Mouse (Mus musculus) neural tube, embryonic 11.5 days (tissue): ENCODE measurements around the gene Rmdn2. TPM values are rescaled to one million over a fixed set of nuclear protein-coding genes. Genes with fewer than 3 reads are reported as not detected.

Source experiments
- ATAC-seq: fragments of 200-750 bp; cut with Nextera tagmentation; 2 replicates; pipeline ENCODE4 v1.8.0; 2017; ENCODE audit warnings: moderate number of reproducible peaks, mild to moderate bottlenecking, moderate TSS enrichment, moderate library complexity; ENCODE audit not compliant: insufficient read depth, low FRiP score, low TSS enrichment
- DNase-seq: peaks from one replicate; pipeline ENCODE4 v3.0.0-alpha.2; 2015; ENCODE audit warnings: low spot score
- H3K27ac ChIP-seq: fragments of 300-500 bp; sonication (generic); 2 replicates; pipeline ENCODE4 v1.5.1; 2014; ENCODE audit warnings: low read depth, mild to moderate bottlenecking, low read length
- H3K27me3 ChIP-seq: fragments of 300-500 bp; sonication (generic); 2 replicates; pipeline ENCODE4 v1.6.1; 2014; ENCODE audit warnings: mild to moderate bottlenecking, low read length, mixed read lengths; ENCODE audit not compliant: control insufficient read depth, insufficient read depth
- H3K36me3 ChIP-seq: fragments of 300-500 bp; sonication (generic); 2 replicates; pipeline ENCODE4 v1.6.1; 2014; ENCODE audit warnings: mild to moderate bottlenecking, low read length, moderate library complexity, mixed read lengths; ENCODE audit not compliant: control insufficient read depth, insufficient read depth
- H3K4me1 ChIP-seq: fragments of 300-500 bp; sonication (generic); 2 replicates; pipeline ENCODE4 v1.6.1; 2014; ENCODE audit warnings: low read length, mixed read lengths; ENCODE audit not compliant: control insufficient read depth, insufficient read depth
- H3K4me2 ChIP-seq: fragments of 300-500 bp; sonication (generic); 2 replicates; pipeline ENCODE4 v1.6.1; 2014; ENCODE audit warnings: low read depth, mild to moderate bottlenecking, moderate library complexity
- H3K4me3 ChIP-seq: fragments of 300-500 bp; sonication (generic); 2 replicates; pipeline ENCODE4 v1.5.1; 2014; ENCODE audit warnings: low read depth, low read length
- H3K9ac ChIP-seq: fragments of 300-500 bp; sonication (generic); 2 replicates; pipeline ENCODE4 v1.6.1; 2014; ENCODE audit warnings: mild to moderate bottlenecking, low read length
- H3K9me3 ChIP-seq: fragments of 300-500 bp; sonication (generic); 2 replicates; pipeline ENCODE4 v1.6.1; 2016; ENCODE audit warnings: low read length; ENCODE audit not compliant: control insufficient read depth
- WGBS: fragments of 180-500 bp; shearing (Covaris S2); extraction: QIAGEN DNeasy Blood & Tissue Kit; methylation state at CpG from one replicate; pipeline ENCODE4 v1.1.7; 2014; 5-methylcytosine and 5-hydroxymethylcytosine counted together
- polyA plus RNA-seq: library from polyadenylated mRNA; unstranded; fragments of >200 nt; fragmentation: Nextera tagmentation; extraction: Ambion mirVana; gene quantifications from 2 replicates; pipeline ENCODE4 v1.2.1, GENCODE M21; 2014

Gene Rmdn2
- polyA plus RNA-seq, 1 experiment from 2014 or later, result 5.8 TPM

DNA sequence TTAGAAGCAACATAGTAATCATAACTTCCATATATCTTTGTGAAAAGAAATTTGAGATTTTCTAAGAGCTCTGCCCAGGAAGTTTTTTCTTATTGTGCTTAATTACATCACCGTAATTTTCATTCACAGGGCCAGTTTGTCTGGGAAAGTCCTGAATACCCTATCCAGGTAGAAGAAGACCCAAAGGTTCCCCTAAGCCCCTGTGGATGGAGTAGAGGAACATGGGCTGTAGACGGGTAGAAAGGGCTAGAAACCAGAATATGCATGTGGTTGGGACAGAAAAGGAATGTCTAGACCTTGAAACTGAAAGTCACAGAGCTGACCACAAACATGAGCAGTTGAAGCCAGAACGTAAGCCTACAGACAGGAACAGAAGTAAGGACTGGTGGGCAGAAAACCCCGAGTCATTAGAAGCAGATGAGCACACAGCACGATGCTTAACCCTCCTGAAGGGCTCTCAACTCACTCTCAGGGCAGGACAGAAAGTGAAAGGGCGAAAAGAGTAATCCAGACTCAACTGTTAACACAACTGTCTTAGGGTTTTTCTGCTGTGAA is 27.3 kb upstream of the Rmdn2 start:
- DNase-seq, result no peak
- Histone ChIP-seq H3K4me3 (no peak overlapping the region), H3K36me3 (no peaks in the 10 kb centered on the region), H3K27me3 (no peaks in the 10 kb centered on the region), H3K27ac (no peak overlapping the region), H3K9me3 (no peaks in the 10 kb centered on the region), H3K9ac (no peak overlapping the region), H3K4me1 (no peaks in the 10 kb centered on the region), H3K4me2 (no peak overlapping the region)
- 92% methylated on average over 6 of the region's 6 CpGs for WGBS
- ATAC-seq, result no peak

DNA sequence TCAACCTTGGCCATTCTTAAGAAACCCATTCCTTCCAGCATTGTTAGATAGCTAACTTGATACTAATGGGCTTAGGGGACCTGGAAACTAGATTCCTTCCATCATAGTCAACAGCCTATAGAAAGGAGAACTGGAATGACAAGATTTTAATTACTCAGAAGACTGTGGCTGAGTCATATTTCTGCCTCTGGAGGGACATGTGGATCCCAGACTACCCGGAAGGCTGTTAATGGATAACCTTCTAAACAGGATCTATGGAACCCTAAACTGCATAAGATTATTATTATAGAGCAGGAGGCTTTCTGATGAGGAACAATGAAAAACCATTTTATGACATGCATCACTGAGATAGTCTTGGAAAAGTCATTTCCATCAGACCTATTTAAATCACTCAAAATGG is 21.8 kb upstream of the Rmdn2 start:
- Histone ChIP-seq H3K9ac (no peak overlapping the region), H3K27me3 (no peaks in the 10 kb centered on the region), H3K27ac (no peak overlapping the region), H3K4me1 (no peaks in the 10 kb centered on the region), H3K4me3 (no peak overlapping the region), H3K36me3 (no peaks in the 10 kb centered on the region), H3K9me3 (no peaks in the 10 kb centered on the region), H3K4me2 (no peak overlapping the region)
- DNase-seq (no peak), ATAC-seq (no peak)
- WGBS, result 85% methylated on average over 1 of the region's 1 CpGs

DNA sequence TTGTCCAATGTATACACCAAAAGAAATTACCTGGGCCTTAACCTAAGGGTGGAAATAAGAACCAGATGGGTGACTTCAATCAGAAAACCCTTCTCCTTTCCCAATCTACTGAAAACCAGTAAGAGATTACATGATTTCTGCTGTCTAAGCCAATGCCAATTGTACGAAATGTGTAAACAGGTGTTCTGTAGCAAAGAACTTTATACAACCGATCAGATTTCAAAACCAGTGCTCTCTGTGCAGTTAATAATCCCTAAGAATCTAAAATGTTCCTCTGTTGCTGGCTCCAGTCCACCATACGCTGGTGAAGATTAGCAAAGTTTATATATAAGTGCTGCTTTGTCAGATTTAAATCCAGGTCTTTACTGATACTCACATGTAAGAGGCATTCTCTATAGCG is 15.7 kb upstream of the Rmdn2 start:
- Histone ChIP-seq H3K27me3 (no peaks in the 10 kb centered on the region), H3K4me1 (no peaks in the 10 kb centered on the region), H3K9ac (no peak overlapping the region), H3K27ac (no peak overlapping the region), H3K4me2 (no peak overlapping the region), H3K4me3 (no peak overlapping the region), H3K9me3 (no peaks in the 10 kb centered on the region), H3K36me3 (no peaks in the 10 kb centered on the region)
- WGBS, result 81% methylated on average over 4 of the region's 4 CpGs
- no peak for ATAC-seq
- DNase-seq, result no peak

DNA sequence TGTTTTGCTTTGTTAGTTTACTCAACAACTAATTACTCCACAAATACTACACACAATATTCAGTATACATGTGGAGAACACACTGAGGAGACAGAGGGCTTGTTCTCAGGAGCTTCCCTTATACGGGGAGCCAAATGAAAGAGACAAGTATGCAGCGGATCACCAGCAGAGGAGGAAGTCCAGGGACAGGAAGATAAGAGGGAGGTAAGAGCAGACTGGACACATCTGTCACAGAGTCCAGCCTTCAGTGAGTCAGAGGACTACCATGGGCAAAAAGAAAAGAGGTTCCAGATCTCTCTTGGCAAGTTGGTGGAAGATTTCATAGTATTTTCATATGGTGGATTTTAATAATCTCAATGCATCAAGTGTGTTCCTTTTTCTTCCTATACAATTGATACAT is 13.5 kb upstream of the Rmdn2 start:
- no peak overlapping the region for H3K9ac ChIP-seq
- no peaks in the 10 kb centered on the region for H3K27me3 ChIP-seq
- no peak overlapping the region for H3K27ac ChIP-seq
- no peaks in the 10 kb centered on the region for H3K36me3 ChIP-seq
- no peaks in the 10 kb centered on the region for H3K4me1 ChIP-seq
- no peak overlapping the region for H3K4me2 ChIP-seq
- DNase-seq, result no peak
- no peaks in the 10 kb centered on the region for H3K9me3 ChIP-seq
- H3K4me3 ChIP-seq, result no peak overlapping the region
- no peak for ATAC-seq
- 62% methylated on average over 2 of the region's 2 CpGs for WGBS

DNA sequence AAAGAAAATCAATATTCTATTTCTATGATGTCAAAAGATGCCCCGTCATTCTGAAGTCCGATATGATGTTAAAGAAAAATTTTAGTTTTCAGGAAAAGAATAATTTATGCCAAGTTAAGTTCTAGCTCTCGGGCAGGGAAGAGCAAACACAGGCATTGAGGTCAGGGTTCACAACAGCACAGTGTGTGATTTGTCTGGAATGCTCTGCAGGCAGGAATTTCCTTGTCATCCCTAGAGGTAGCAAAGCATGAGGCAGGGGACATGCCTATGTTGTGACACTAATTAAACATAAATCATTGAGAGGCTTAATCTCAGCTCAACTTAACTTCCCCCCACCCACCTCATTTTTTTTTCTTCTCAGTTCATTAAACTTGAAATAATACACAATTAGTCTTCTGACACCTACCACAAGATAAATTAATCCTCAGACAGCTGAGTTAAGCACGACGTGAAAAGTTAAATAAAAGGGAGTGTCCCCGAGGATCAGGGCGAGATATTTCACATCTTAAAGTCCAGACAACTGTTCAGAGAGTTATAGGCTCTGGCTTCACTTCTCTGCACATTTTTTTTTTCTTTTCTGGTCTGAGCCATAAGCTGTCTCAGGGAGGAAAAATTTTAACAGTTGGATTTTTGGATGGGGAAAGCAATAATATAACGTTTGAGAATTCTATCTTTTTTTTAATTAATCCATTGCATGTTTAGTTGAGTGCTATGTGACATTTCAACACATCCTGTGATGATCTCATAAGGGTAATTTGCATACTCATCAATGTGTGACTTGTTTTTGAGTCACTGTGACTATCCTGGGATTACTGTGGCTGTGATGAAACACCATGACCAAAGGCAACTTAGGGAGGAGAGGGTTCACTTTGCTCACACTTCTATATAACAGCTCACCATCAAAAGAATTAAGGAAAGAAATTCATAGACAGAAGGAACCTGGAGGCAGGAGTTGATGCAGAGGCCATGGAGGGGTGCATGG is 12.8 kb upstream of the Rmdn2 start:
- no peak overlapping the region for H3K9ac ChIP-seq
- no peaks in the 10 kb centered on the region for H3K4me1 ChIP-seq
- ATAC-seq, result peak; percentile 69
- no peaks in the 10 kb centered on the region for H3K9me3 ChIP-seq
- no peak overlapping the region for H3K4me3 ChIP-seq
- WGBS, result 36% methylated on average over 8 of the region's 8 CpGs
- no peak overlapping the region for H3K4me2 ChIP-seq
- no peak overlapping the region for H3K27ac ChIP-seq
- peak; percentile 36 for DNase-seq
- no peaks in the 10 kb centered on the region for H3K36me3 ChIP-seq
- no peaks in the 10 kb centered on the region for H3K27me3 ChIP-seq

DNA sequence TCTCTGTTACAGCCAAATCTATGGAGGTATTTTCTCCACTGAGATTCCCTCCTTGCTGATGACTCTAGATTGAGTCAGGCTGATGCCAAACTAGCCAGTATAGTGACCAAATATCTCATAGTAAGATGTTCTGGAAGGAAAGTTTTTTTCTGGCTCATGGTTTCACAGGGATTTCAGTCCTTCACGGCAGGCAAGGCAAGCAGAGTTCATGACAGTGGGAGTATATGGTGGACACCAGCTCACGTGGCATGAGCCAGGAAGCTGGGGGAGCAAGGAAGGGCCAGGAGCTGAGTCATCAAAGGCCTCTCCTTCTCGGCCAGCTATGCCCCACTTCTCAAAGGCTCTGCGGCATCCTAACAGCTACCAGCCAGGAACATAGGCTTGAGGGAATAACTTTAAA is 11.6 kb upstream of the Rmdn2 start:
- Histone ChIP-seq H3K9me3 (no peaks in the 10 kb centered on the region), H3K4me3 (no peak overlapping the region), H3K4me1 (no peaks in the 10 kb centered on the region), H3K27me3 (no peaks in the 10 kb centered on the region), H3K9ac (no peak overlapping the region), H3K4me2 (no peak overlapping the region), H3K36me3 (no peaks in the 10 kb centered on the region), H3K27ac (no peak overlapping the region)
- no peak for DNase-seq
- 78% methylated on average over 4 of the region's 4 CpGs for WGBS
- no peak for ATAC-seq

DNA sequence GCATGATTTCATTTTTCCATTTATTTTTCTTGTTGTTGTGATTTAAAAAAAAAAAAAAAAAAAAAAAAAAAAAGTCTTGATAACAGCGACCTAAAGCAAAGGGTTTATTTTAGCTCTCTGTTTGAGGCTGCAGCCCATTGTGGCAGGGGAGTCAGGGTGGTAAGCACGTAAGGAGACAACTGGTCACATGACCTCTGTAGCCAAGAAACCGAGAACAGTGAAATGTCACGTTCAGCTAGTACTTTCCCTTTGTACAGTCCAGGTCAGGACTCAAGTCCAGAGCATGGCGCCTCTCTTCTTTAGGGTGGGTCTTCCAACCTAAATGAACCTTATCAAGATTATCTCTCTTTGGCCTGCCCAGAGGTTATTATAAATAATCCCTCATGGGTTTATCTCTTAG is 9.3 kb upstream of the Rmdn2 start:
- Histone ChIP-seq H3K9ac (no peak overlapping the region), H3K27me3 (no peaks in the 10 kb centered on the region), H3K36me3 (no peaks in the 10 kb centered on the region), H3K4me2 (no peak overlapping the region), H3K27ac (no peak overlapping the region), H3K4me1 (no peaks in the 10 kb centered on the region), H3K9me3 (no peaks in the 10 kb centered on the region), H3K4me3 (no peak overlapping the region)
- 67% methylated on average over 5 of the region's 5 CpGs for WGBS
- ATAC-seq (no peak), DNase-seq (no peak)

DNA sequence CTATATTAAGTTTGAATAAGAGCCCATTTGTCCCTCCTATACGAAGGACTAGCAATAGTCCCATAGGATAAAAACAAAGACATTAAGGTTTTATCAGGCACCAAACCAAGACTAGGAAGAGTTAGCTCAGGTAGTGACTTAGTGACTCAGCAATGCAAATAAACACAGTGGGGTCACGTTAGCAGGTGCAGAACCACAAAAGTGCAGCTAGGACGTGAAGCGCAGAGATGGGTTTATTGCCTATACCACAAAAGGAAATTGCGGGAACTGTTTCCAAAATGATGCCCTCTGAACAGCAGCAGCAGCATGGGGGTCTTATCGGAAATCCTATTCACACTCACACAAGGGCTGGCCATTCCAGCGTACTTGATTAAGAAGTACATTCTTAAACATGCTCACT is 8.2 kb upstream of the Rmdn2 start:
- Histone ChIP-seq H3K27ac (no peak overlapping the region), H3K4me3 (no peak overlapping the region), H3K36me3 (no peaks in the 10 kb centered on the region), H3K4me2 (no peak overlapping the region), H3K4me1 (no peaks in the 10 kb centered on the region), H3K9ac (no peak overlapping the region), H3K27me3 (no peaks in the 10 kb centered on the region), H3K9me3 (no peaks in the 10 kb centered on the region)
- DNase-seq, result no peak
- 70% methylated on average over 7 of the region's 7 CpGs for WGBS
- no peak for ATAC-seq

DNA sequence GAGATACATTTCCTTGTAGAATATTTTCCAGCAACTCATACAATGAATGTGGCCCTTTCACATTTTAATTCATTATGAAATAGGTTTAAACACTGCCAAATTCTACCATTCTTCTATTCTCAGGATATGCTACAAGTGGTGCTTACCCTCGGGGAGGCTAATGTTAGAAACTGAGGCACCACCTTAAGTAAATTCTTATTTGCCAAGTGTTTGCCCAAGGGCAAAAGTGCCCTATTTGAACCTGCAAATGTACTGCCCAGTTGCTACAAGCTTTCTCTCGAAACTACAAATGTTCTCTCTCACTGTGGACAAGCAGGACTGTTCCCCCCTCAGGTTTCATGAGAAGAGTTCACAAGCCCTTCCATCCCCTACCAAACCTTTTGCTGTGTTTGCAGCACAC is 5.9 kb upstream of the Rmdn2 start:
- ATAC-seq (no peak), DNase-seq (no peak)
- H3K9ac ChIP-seq, result no peak overlapping the region
- no peak overlapping the region for H3K27ac ChIP-seq
- H3K27me3 ChIP-seq, result no peaks in the 10 kb centered on the region
- no peak overlapping the region for H3K4me3 ChIP-seq
- no peaks in the 10 kb centered on the region for H3K9me3 ChIP-seq
- no peak overlapping the region for H3K4me2 ChIP-seq
- 90% methylated on average over 2 of the region's 2 CpGs for WGBS
- no peaks in the 10 kb centered on the region for H3K4me1 ChIP-seq
- H3K36me3 ChIP-seq, result no peaks in the 10 kb centered on the region
